Mouse (Mus musculus) forebrain, embryonic 15.5 days (tissue): ENCODE data around the gene Npas3. TPM values are rescaled to one million over a fixed set of nuclear protein-coding genes. Genes with fewer than 3 reads are reported as not detected.

ENCODE experiments used
- ATAC-seq: fragments of 200-750 bp; cut with Nextera tagmentation; replicated peaks from 2 replicates; pipeline ENCODE4 v1.8.0; 2017; ENCODE audit warnings: mild to moderate bottlenecking, moderate TSS enrichment, moderate library complexity
- H3K27ac ChIP-seq: fragments of 300-500 bp; sonication (generic); replicated peaks from 2 replicates; pipeline ENCODE4 v1.5.1; 2015; ENCODE audit warnings: mild to moderate bottlenecking, inconsistent platforms
- H3K27me3 ChIP-seq: fragments of 300-500 bp; sonication (generic); 2 replicates; pipeline ENCODE4 v1.6.1; 2015; ENCODE audit warnings: inconsistent platforms
- H3K36me3 ChIP-seq: fragments of 300-500 bp; sonication (generic); 2 replicates; pipeline ENCODE4 v1.6.1; 2015; ENCODE audit warnings: mild to moderate bottlenecking, inconsistent platforms
- H3K4me1 ChIP-seq: fragments of 300-500 bp; sonication (generic); 2 replicates; pipeline ENCODE4 v1.6.1; 2015; ENCODE audit warnings: inconsistent platforms
- H3K4me2 ChIP-seq: fragments of 300-500 bp; sonication (generic); replicated peaks from 2 replicates; pipeline ENCODE4 v1.6.1; 2015; ENCODE audit warnings: mild to moderate bottlenecking, inconsistent platforms
- H3K4me3 ChIP-seq: fragments of 300-500 bp; sonication (generic); 2 replicates; pipeline ENCODE4 v1.5.1; 2015; ENCODE audit warnings: mild to moderate bottlenecking, inconsistent platforms
- H3K9ac ChIP-seq: fragments of 300-500 bp; sonication (generic); replicated peaks from 2 replicates; pipeline ENCODE4 v1.6.1; 2015; ENCODE audit warnings: mild to moderate bottlenecking, inconsistent platforms
- H3K9me3 ChIP-seq: fragments of 300-500 bp; sonication (generic); 2 replicates; pipeline ENCODE4 v1.6.1; 2016; ENCODE audit warnings: inconsistent platforms
- WGBS: fragments of 180-500 bp; shearing (Covaris S2); methylation state at CpG from one replicate; pipeline ENCODE4 v1.1.7; 2015; ENCODE audit warnings: mixed read lengths; 5-methylcytosine and 5-hydroxymethylcytosine counted together
- polyA plus RNA-seq: library from polyadenylated mRNA; unstranded; fragments of >200 nt; fragmentation: Nextera tagmentation; extraction: Ambion mirVana; gene quantifications from 2 replicates; pipeline ENCODE4 v1.2.1, GENCODE M21; 2015

Npas3 gene
- polyA plus RNA-seq, 1 experiment from 2014 or later = 18.3 TPM

- H3K4me1 ChIP-seq = peaks cover 18% of the 10 kb centered on the region
- no peaks in the 10 kb centered on the region for H3K36me3 ChIP-seq
- no peaks in the 10 kb centered on the region for H3K9me3 ChIP-seq
- H3K27me3 ChIP-seq = no peaks in the 10 kb centered on the region
- 57% methylated on average over 5 of the region's 5 CpGs for WGBS
- H3K4me3 ChIP-seq = no peak overlapping the region
- ATAC-seq = no peak
- H3K27ac ChIP-seq = no peak overlapping the region
- H3K9ac ChIP-seq = no peak overlapping the region
- H3K4me2 ChIP-seq = no peak overlapping the region
Observed at GRCm38 (mm10) chr12:53864436-53865136, 616.1 kb downstream of the Npas3 start.

GRCm38 (mm10) chr12:53865691-53866090 is 617.2 kb downstream of the Npas3 start:
- no peak overlapping the region for H3K4me3 ChIP-seq
- peaks cover 23% of the 10 kb centered on the region for H3K4me1 ChIP-seq
- H3K4me2 ChIP-seq = no peak overlapping the region
- no peak for ATAC-seq
- no peaks in the 10 kb centered on the region for H3K27me3 ChIP-seq
- H3K27ac ChIP-seq = no peak overlapping the region
- WGBS = 43% methylated on average over 2 of the region's 2 CpGs
- H3K9ac ChIP-seq = no peak overlapping the region
- H3K9me3 ChIP-seq = no peaks in the 10 kb centered on the region
- no peaks in the 10 kb centered on the region for H3K36me3 ChIP-seq

- H3K9ac ChIP-seq = no peak overlapping the region
- 67% methylated on average over 4 of the region's 4 CpGs for WGBS
- peaks cover 17% of the 10 kb centered on the region for H3K4me1 ChIP-seq
- H3K4me3 ChIP-seq = no peak overlapping the region
- H3K4me2 ChIP-seq = no peak overlapping the region
- ATAC-seq = no peak
- H3K27me3 ChIP-seq = no peaks in the 10 kb centered on the region
- H3K36me3 ChIP-seq = no peaks in the 10 kb centered on the region
- H3K27ac ChIP-seq = no peak overlapping the region
- no peaks in the 10 kb centered on the region for H3K9me3 ChIP-seq
Observed at GRCm38 (mm10) chr12:53869981-53870380, 621.5 kb downstream of the Npas3 start.

- no peak; the same call in 1 of the 2 replicates for ATAC-seq
- no peaks in the 10 kb centered on the region for H3K9me3 ChIP-seq
Observed at GRCm38 (mm10) chr12:53875226-53875625, 626.7 kb downstream of the Npas3 start.

GRCm38 (mm10) chr12:53876693-53877092 is 628.2 kb downstream of the Npas3 start:
- Histone ChIP-seq H3K4me2 (no peak overlapping the region), H3K9ac (no peak overlapping the region), H3K27ac (no peak overlapping the region), H3K4me3 (no peak overlapping the region), H3K27me3 (no peaks in the 10 kb centered on the region), H3K36me3 (no peaks in the 10 kb centered on the region), H3K4me1 (no peaks in the 10 kb centered on the region), H3K9me3 (no peaks in the 10 kb centered on the region)
- ATAC-seq = no peak
- 84% methylated on average over 5 of the region's 5 CpGs for WGBS

More at GRCm38 (mm10) chr12:53875226-53875625, 626.7 kb downstream of the Npas3 start:
- Histone ChIP-seq H3K4me3 (no peak overlapping the region), H3K4me1 (no peaks in the 10 kb centered on the region), H3K27ac (no peak overlapping the region), H3K4me2 (no peak overlapping the region), H3K9ac (no peak overlapping the region), H3K27me3 (no peaks in the 10 kb centered on the region), H3K36me3 (no peaks in the 10 kb centered on the region)
- WGBS = 25% methylated on average over 3 of the region's 3 CpGs

GRCm38 (mm10) chr12:53881684-53882083 is 633.2 kb downstream of the Npas3 start:
- no peak overlapping the region for H3K4me2 ChIP-seq
- no peaks in the 10 kb centered on the region for H3K9me3 ChIP-seq
- H3K27ac ChIP-seq = no peak overlapping the region
- no peak for ATAC-seq
- H3K36me3 ChIP-seq = no peaks in the 10 kb centered on the region
- no peak overlapping the region for H3K4me3 ChIP-seq
- WGBS = 42% methylated on average over 4 of the region's 4 CpGs
- H3K27me3 ChIP-seq = no peaks in the 10 kb centered on the region
- H3K9ac ChIP-seq = no peak overlapping the region
- H3K4me1 ChIP-seq = no peaks in the 10 kb centered on the region

- WGBS = 83% methylated on average over 8 of the region's 8 CpGs
- Histone ChIP-seq H3K36me3 (no peaks in the 10 kb centered on the region), H3K9me3 (no peaks in the 10 kb centered on the region), H3K4me3 (no peak overlapping the region), H3K4me2 (no peak overlapping the region), H3K9ac (no peak overlapping the region), H3K27me3 (no peaks in the 10 kb centered on the region), H3K4me1 (no peaks in the 10 kb centered on the region), H3K27ac (no peak overlapping the region)
- ATAC-seq = no peak
Observed at GRCm38 (mm10) chr12:53882863-53883262, 634.4 kb downstream of the Npas3 start.

- H3K4me1 ChIP-seq = peaks cover 7% of the 10 kb centered on the region; the same call in 1 of the 2 replicates
- H3K9me3 ChIP-seq = no peaks in the 10 kb centered on the region
- no peaks in the 10 kb centered on the region for H3K36me3 ChIP-seq
- no peak overlapping the region for H3K4me2 ChIP-seq
- H3K27ac ChIP-seq = no peak overlapping the region
- 18% methylated on average over 4 of the region's 4 CpGs for WGBS
- ATAC-seq = no peak
- no peak overlapping the region for H3K9ac ChIP-seq
- no peaks in the 10 kb centered on the region for H3K27me3 ChIP-seq
- no peak overlapping the region for H3K4me3 ChIP-seq
Observed at GRCm38 (mm10) chr12:53888624-53889023, 640.1 kb downstream of the Npas3 start.

GRCm38 (mm10) chr12:53895909-53896308 is 647.4 kb downstream of the Npas3 start:
- ATAC-seq = no peak
- Histone ChIP-seq H3K4me3 (no peak overlapping the region), H3K27me3 (no peaks in the 10 kb centered on the region), H3K9me3 (no peaks in the 10 kb centered on the region), H3K4me2 (no peak overlapping the region), H3K27ac (no peak overlapping the region), H3K36me3 (no peaks in the 10 kb centered on the region), H3K4me1 (no peaks in the 10 kb centered on the region), H3K9ac (no peak overlapping the region)
- WGBS = 94% methylated on average over 5 of the region's 5 CpGs

GRCm38 (mm10) chr12:53908761-53909160 is 660.3 kb downstream of the Npas3 start:
- Histone ChIP-seq H3K27ac (no peak overlapping the region), H3K4me1 (peaks cover 12% of the 10 kb centered on the region), H3K9me3 (no peaks in the 10 kb centered on the region), H3K36me3 (no peaks in the 10 kb centered on the region), H3K9ac (no peak overlapping the region), H3K4me2 (no peak overlapping the region), H3K4me3 (no peak overlapping the region), H3K27me3 (no peaks in the 10 kb centered on the region)
- WGBS = 68% methylated on average over 8 of the region's 8 CpGs
- ATAC-seq = no peak

- peaks cover 6% of the 10 kb centered on the region; the same call in 1 of the 2 replicates for H3K4me1 ChIP-seq
- WGBS = 87% methylated on average over 2 of the region's 2 CpGs
- no peaks in the 10 kb centered on the region for H3K27me3 ChIP-seq
- H3K9ac ChIP-seq = no peak overlapping the region
- no peak overlapping the region for H3K27ac ChIP-seq
- ATAC-seq = no peak
- H3K36me3 ChIP-seq = no peaks in the 10 kb centered on the region
- H3K4me3 ChIP-seq = no peak overlapping the region
- H3K4me2 ChIP-seq = no peak overlapping the region
- H3K9me3 ChIP-seq = no peaks in the 10 kb centered on the region
Observed at GRCm38 (mm10) chr12:53910192-53910591, 661.7 kb downstream of the Npas3 start.

GRCm38 (mm10) chr12:53922153-53922552 is 673.7 kb downstream of the Npas3 start:
- Histone ChIP-seq H3K27ac (no peak overlapping the region), H3K9ac (no peak overlapping the region), H3K4me3 (no peak overlapping the region), H3K36me3 (no peaks in the 10 kb centered on the region), H3K4me2 (no peak overlapping the region), H3K9me3 (no peaks in the 10 kb centered on the region), H3K4me1 (peaks cover 9% of the 10 kb centered on the region), H3K27me3 (no peaks in the 10 kb centered on the region)
- WGBS = 89% methylated on average over 7 of the region's 7 CpGs
- no peak for ATAC-seq

- H3K27ac ChIP-seq = no peak overlapping the region
- WGBS = 78% methylated on average over 2 of the region's 2 CpGs
- H3K36me3 ChIP-seq = no peaks in the 10 kb centered on the region
- H3K9me3 ChIP-seq = no peaks in the 10 kb centered on the region
- H3K4me2 ChIP-seq = no peak overlapping the region
- no peak for ATAC-seq
- H3K27me3 ChIP-seq = no peaks in the 10 kb centered on the region
- H3K4me1 ChIP-seq = 0 out of 2 replicates have a peak, but pooled peaks cover 4% of the 10 kb centered on the region
- H3K4me3 ChIP-seq = no peak overlapping the region
- H3K9ac ChIP-seq = no peak overlapping the region
Observed at GRCm38 (mm10) chr12:53948826-53949225, 700.3 kb downstream of the Npas3 start.
